ENCODE assay signal across 10 mouse cellular contexts in genomic region chr7:123046473-123047091, GRCm38 (mm10).
DNase-seq lines count a peak whose midpoint lies in the region; ATAC-seq and TF ChIP-seq lines count a peak whose summit lies in the region.
"Had no signal": no experiment of that assay in that cellular context is flagged by ENCODE, and none has a peak within 500 bp of the region (broad histone marks: within the 10 kb centered on the region; RNA-seq: fewer than 3 reads in every experiment).

No protein-coding gene starts in this region.

- H3K9ac ChIP-seq in lung, embryonic 15.5 days, result no peak overlapping the region
- H3K9ac ChIP-seq: liver, postnatal 0 days had no signal

- TF ChIP-seq CTCF in C2C12 (IDR thresholded peaks at IDR 0.05; ENCODE audit: control insufficient read depth, insufficient read depth, insufficient read length), result no peak

- no peaks in the 10 kb centered on the region for H3K79me2 ChIP-seq in C2C12 (ENCODE audit: control insufficient read depth, insufficient read depth)

- H3K4me3 ChIP-seq in C2C12 (ENCODE audit: insufficient read depth, poor library complexity, severe bottlenecking), result no peak overlapping the region
- H3K4me3 ChIP-seq in heart, embryonic 10.5 days, result peak overlapping the region; percentile 29; the same call in 1 of the 2 replicates
- H3K4me3 ChIP-seq in lung, embryonic 15.5 days, result no peak overlapping the region

- peak; percentile 49 for DNase-seq in 3T3-L1 (ENCODE audit: low read depth, low spot score)
- peak; percentile 90 for DNase-seq in heart, embryonic 10.5 days (ENCODE audit: low spot score)
- DNase-seq in left cerebral cortex, adult 8-10 months (ENCODE audit: low spot score in 2 of 2), result no peak
- DNase-seq in kidney, postnatal 10 days, result no peak
- no peak for DNase-seq in thymus, postnatal 25 days
- DNase-seq: gastrocnemius, postnatal 10 days; liver, postnatal 0 days had no signal

- peak overlapping the region; percentile 25 for H3ac ChIP-seq in C2C12 (ENCODE audit: control insufficient read depth, insufficient read length, low read depth)

- H3K27ac ChIP-seq in heart, embryonic 10.5 days, result peak overlapping the region; percentile 44; the same call in 1 of the 2 replicates
- H3K27ac ChIP-seq in lung, embryonic 15.5 days, result peak overlapping the region; percentile 57; the same call in 1 of the 2 replicates

- H3K27me3 ChIP-seq in C2C12 (ENCODE audit: control insufficient read depth, insufficient read depth, insufficient read length), result no peaks in the 10 kb centered on the region
- peaks cover 24% of the 10 kb centered on the region; the same call in 1 of the 2 replicates for H3K27me3 ChIP-seq in heart, embryonic 10.5 days (ENCODE audit: insufficient read depth, poor library complexity, severe bottlenecking)
- H3K27me3 ChIP-seq in lung, embryonic 15.5 days, result no peaks in the 10 kb centered on the region

- ATAC-seq in lung, embryonic 15.5 days (ENCODE audit: borderline replicate concordance, extremely low read depth, low FRiP score, low TSS enrichment), result no peak
- ATAC-seq: liver, postnatal 0 days; midbrain, embryonic 16.5 days had no signal

- no peaks in the 10 kb centered on the region for H3K9me3 ChIP-seq in heart, embryonic 10.5 days
- H3K9me3 ChIP-seq in lung, embryonic 15.5 days, result no peaks in the 10 kb centered on the region

- peak overlapping the region; percentile 31; the same call in 1 of the 2 replicates for H3K4me2 ChIP-seq in lung, embryonic 15.5 days

- peaks cover 7% of the 10 kb centered on the region for H3K4me1 ChIP-seq in heart, embryonic 10.5 days
- H3K4me1 ChIP-seq in lung, embryonic 15.5 days, result 0 out of 2 replicates have a peak, but pooled peaks cover 3% of the 10 kb centered on the region

- no peaks in the 10 kb centered on the region for H3K36me3 ChIP-seq in C2C12 (ENCODE audit: control insufficient read depth, insufficient read depth)
- H3K36me3 ChIP-seq in heart, embryonic 10.5 days, result no peaks in the 10 kb centered on the region
- H3K36me3 ChIP-seq in lung, embryonic 15.5 days, result no peaks in the 10 kb centered on the region

- WGBS in heart, embryonic 10.5 days, result 22% methylated on average over 13 of the region's 13 CpGs
- 44% methylated on average over 13 of the region's 13 CpGs for WGBS in lung, embryonic 15.5 days

- no peaks in the 10 kb centered on the region for H3K79me3 ChIP-seq in C2C12 (ENCODE audit: low read depth)

TF ChIP-seq in C2C12, 6 proteins besides CTCF, POLR2A, EP300 and RAD21:
- TF ChIP-seq MYOD1 (IDR thresholded peaks at IDR 0.05; ENCODE audit: control insufficient read depth, insufficient read length, low read depth) (no peak), MAX (IDR thresholded peaks at IDR 0.05) (no peak), CEBPB (IDR thresholded peaks at IDR 0.05; ENCODE audit: low read depth) (no peak), FOSL1 (IDR thresholded peaks at IDR 0.05; ENCODE audit: insufficient read depth, low read length, poor library complexity, severe bottlenecking) (no peak), USF1 (IDR thresholded peaks at IDR 0.05; ENCODE audit: low read depth) (peak; percentile 57), MYOG (IDR thresholded peaks at IDR 0.05; ENCODE audit: control insufficient read depth, extremely low read depth, insufficient read length) (no peak)

Comparison
In these comparisons a context has a peak if more than half of its experiments do, and no peak if none do; other contexts are left out.
1. DNase-seq: peak in 3T3-L1 (single experiment) and heart, embryonic 10.5 days (single experiment); none in left cerebral cortex, adult 8-10 months (0 of 2), kidney, postnatal 10 days (single experiment) and thymus, postnatal 25 days (single experiment).